Mouse (Mus musculus) hindbrain, postnatal 0 days (tissue): ENCODE measurements around the gene Ezh1. TPM values are rescaled to one million over a fixed set of nuclear protein-coding genes. Genes with fewer than 3 reads are reported as not detected.
"Not testable (repeated sequence)": the region's sequence is repeated elsewhere in the genome, so short reads cannot be mapped to it uniquely, and the experiment has no call there.

Experiments
- ATAC-seq: fragments of 200-750 bp; cut with Nextera tagmentation; 2 replicates; pipeline ENCODE4 v1.8.0; 2017; ENCODE audit warnings: mild to moderate bottlenecking, moderate TSS enrichment, moderate library complexity
- DNase-seq: peaks from one replicate; pipeline ENCODE4 v3.0.0-alpha.2; 2015; ENCODE audit warnings: low spot score
- H3K27ac ChIP-seq: fragments of 300-500 bp; sonication (generic); 2 replicates; pipeline ENCODE4 v1.5.1; 2014; ENCODE audit warnings: mild to moderate bottlenecking
- H3K27me3 ChIP-seq: fragments of 300-500 bp; sonication (generic); 2 replicates; pipeline ENCODE4 v1.6.1; 2014; ENCODE audit warnings: low read length, mixed read lengths; ENCODE audit not compliant: insufficient read depth
- H3K36me3 ChIP-seq: fragments of 300-500 bp; sonication (generic); 2 replicates; pipeline ENCODE4 v1.6.1; 2014; ENCODE audit warnings: low read length, mixed read lengths; ENCODE audit not compliant: insufficient read depth
- H3K4me1 ChIP-seq: fragments of 300-500 bp; sonication (generic); 2 replicates; pipeline ENCODE4 v1.6.1; 2014; ENCODE audit warnings: antibody characterized with exemption, low read length, mixed read lengths; ENCODE audit not compliant: insufficient read depth
- H3K4me2 ChIP-seq: fragments of 300-500 bp; sonication (generic); 2 replicates; pipeline ENCODE4 v1.6.1; 2014; ENCODE audit warnings: low read depth, mild to moderate bottlenecking, low read length, moderate library complexity, mixed read lengths
- H3K4me3 ChIP-seq: fragments of 300-500 bp; sonication (generic); 2 replicates; pipeline ENCODE4 v1.5.1; 2014; ENCODE audit warnings: low read length
- H3K9ac ChIP-seq: fragments of 300-500 bp; sonication (generic); replicated peaks from 2 replicates; pipeline ENCODE4 v1.6.1; 2014; ENCODE audit warnings: mild to moderate bottlenecking, low read length, moderate library complexity, mixed read lengths
- H3K9me3 ChIP-seq: fragments of 300-500 bp; sonication (generic); 2 replicates; pipeline ENCODE4 v1.6.1; 2016; ENCODE audit warnings: low read length, mixed read lengths
- CTCF ChIP-seq: IDR thresholded peaks from 2 replicates; pipeline ENCODE4 v1.5.1; 2016; ENCODE audit warnings: antibody characterized with exemption, control low read depth, low read depth
- WGBS: fragments of 180-500 bp; shearing (Covaris S2); extraction: QIAGEN DNeasy Blood & Tissue Kit; methylation state at CpG from one replicate; pipeline ENCODE4 v1.1.7; 2014; 5-methylcytosine and 5-hydroxymethylcytosine counted together
- polyA plus RNA-seq: library from polyadenylated mRNA; unstranded; fragments of >200 nt; fragmentation: Nextera tagmentation; extraction: Ambion mirVana; gene quantifications from 2 replicates; pipeline ENCODE4 v1.2.1, GENCODE M21; 2015
- total RNA-seq: library from RNA; depleted of rRNA; stranded (reverse); fragments of >200 nt; gene quantifications from 2 replicates; pipeline ENCODE4 v1.2.3, GENCODE M21; 2014

Ezh1 gene
- total and polyA plus RNA-seq, 2 experiments from 2014 or later = 22.2 to 26.7 TPM

DNA sequence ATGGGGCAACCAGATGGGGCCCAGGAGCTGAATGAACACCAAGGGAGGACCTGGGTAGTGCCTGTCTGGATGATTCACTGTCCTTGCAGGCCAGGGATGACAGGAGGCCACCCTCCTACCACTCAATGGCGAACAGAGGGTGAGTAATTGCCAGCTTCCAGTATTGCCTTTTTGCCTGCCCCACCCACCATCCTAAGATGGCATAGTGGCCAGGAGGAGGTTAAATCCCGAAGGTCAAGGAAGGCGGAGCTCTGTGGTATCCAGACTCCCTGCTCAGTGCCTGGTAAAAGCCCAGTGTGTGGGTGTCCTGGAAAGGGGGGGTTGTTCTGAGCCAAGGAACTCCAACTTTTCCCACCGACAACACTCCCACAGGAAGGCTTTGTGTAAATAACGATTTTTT, 64.0 kb downstream of the Ezh1 start:
- Histone ChIP-seq H3K4me1 (no peaks in the 10 kb centered on the region; the same call in 1 of the 2 replicates), H3K4me2 (no peak overlapping the region), H3K9me3 (no peaks in the 10 kb centered on the region), H3K27me3 (peaks cover 19% of the 10 kb centered on the region), H3K9ac (no peak overlapping the region), H3K27ac (no peak overlapping the region; the same call in 1 of the 2 replicates), H3K4me3 (no peak overlapping the region), H3K36me3 (peaks cover 17% of the 10 kb centered on the region; the same call in 1 of the 2 replicates)
- no peak for DNase-seq
- no peak for TF ChIP-seq CTCF
- 59% methylated on average over 5 of the region's 5 CpGs for WGBS
- no peak for ATAC-seq

DNA sequence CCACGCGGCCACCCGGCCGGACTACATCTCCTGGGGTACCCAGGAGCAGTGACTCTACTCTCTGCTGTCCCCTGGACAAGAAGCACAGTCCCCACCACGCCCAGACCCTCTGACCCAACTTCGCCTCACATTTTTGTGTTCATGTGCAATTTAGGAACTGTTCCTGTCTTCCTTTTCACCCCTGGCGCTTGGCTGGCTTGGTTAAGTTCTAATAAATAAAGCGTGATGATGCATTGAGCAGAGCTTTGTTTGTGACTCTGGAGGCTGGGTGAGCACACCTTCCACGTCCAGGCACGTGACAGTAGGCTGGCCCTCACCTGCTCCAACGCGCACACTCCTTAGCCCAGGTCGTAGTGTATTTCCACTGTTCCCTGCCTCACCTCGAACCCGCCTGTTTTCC, 64.7 kb downstream of the Ezh1 start:
- no peak for DNase-seq
- Histone ChIP-seq H3K9me3 (no peaks in the 10 kb centered on the region), H3K4me1 (no peaks in the 10 kb centered on the region; the same call in 1 of the 2 replicates), H3K4me3 (no peak overlapping the region), H3K4me2 (no peak overlapping the region), H3K27me3 (peaks cover 16% of the 10 kb centered on the region), H3K36me3 (peaks cover 17% of the 10 kb centered on the region; the same call in 1 of the 2 replicates), H3K27ac (no peak overlapping the region), H3K9ac (no peak overlapping the region)
- TF ChIP-seq CTCF = no peak
- 91% methylated on average over 15 of the region's 15 CpGs for WGBS
- ATAC-seq = no peak

DNA sequence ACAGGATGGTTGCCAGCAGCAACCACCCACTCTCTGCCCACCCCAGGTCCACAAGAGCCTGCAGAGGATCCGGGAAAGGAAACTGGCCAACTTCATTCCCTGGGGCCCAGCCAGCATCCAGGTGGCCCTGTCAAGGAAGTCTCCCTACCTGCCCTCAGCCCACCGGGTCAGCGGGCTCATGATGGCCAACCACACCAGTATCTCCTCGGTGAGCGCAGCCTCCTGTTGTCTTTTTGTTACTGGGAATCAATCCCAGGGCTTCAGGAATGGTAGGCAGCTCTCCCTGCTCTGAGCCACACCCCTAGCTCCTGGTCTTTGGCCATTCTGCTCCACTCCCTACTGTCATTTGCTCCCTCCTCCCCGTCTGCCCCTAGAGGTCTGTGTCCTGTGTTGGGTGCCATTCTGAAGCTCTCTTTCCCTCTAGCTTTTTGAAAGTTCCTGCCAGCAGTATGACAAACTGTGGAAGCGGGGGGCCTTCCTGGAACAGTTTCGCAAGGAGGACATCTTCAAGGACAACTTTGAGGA, 65.2 kb downstream of the Ezh1 start:
- Histone ChIP-seq H3K36me3 (peaks cover 17% of the 10 kb centered on the region; the same call in 1 of the 2 replicates), H3K27me3 (peaks cover 11% of the 10 kb centered on the region)
- WGBS = 70% methylated on average over 6 of the region's 8 CpGs
- H3K4me3 ChIP-seq, H3K4me2 ChIP-seq, H3K4me1 ChIP-seq, DNase-seq, H3K9me3 ChIP-seq, ATAC-seq, H3K9ac ChIP-seq, H3K27ac ChIP-seq: not testable (repeated sequence)

DNA sequence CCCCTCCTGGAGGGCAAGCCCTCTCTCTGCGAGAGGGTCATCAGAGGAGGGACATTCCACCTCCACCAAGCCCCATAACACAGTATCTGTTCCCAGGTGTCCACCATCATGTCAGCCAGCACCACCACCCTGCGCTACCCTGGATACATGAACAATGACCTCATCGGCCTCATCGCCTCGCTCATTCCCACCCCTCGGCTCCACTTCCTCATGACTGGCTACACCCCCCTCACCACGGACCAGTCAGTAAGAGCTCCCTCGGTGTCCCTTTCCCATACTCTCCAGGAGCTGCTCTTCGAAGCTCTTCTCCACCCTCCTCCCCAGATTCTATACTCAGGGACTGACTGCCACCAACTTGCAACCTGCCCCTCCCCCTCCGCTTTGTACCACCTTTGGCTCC, 66.1 kb downstream of the Ezh1 start:
- not testable (repeated sequence) for H3K4me3 ChIP-seq

DNA sequence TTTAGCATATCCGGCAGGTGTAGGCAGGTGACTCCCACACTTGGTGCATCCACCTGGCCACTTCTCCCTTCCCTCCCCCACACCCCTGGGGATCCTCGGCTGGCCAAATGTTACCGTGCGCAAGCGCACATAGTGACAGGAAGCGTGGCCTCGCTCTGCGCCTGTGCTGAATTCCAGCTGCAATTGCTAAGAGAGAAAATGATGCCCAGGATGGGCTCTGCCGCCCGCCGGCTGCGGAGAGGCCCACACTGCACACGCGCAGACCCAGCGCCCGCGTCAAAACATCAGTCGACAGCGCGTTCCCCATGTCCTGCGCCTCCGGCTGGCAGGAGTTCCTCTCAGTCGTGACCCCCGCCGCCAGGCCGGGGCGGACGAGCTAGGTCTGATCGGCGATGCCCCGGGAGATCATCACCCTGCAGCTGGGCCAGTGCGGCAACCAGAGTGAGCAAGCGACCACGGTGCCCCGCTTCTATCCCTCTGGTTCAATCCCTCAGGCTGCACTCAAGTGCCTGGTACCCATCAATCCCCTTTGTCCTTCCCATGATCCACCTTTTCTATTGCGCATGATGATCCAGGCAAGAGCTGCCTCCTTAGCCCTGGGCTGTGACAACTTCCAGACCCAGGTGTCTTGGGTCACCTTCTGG, 70.4 kb downstream of the Ezh1 start, which contains the start of gene Tubg2:
TSS of gene Tubg2 (plus strand) at position 180 of the 644 bp plus-strand sequence.
- Histone ChIP-seq H3K27ac (peak within 1 kb of the TSS; percentile 79), H3K9me3 (no peaks in the 10 kb centered on the region), H3K4me2 (peak within 1 kb of the TSS; percentile 62), H3K36me3 (no peaks in the 10 kb centered on the region), H3K9ac (peak within 1 kb of the TSS; percentile 59), H3K4me3 (peak within 1 kb of the TSS; percentile 33), H3K4me1 (no peaks in the 10 kb centered on the region), H3K27me3 (no peaks in the 10 kb centered on the region)
- DNase-seq (peak; percentile 93), ATAC-seq (peak; percentile 95)
- TF ChIP-seq CTCF = no peak
- whole genome bisulfite sequencing = under 1% methylated on average over 36 of the region's 36 CpGs

More for the DNA sequence above, 66.1 kb downstream of the Ezh1 start:
- H3K9me3 ChIP-seq, H3K27me3 ChIP-seq, H3K9ac ChIP-seq, DNase-seq, ATAC-seq, H3K4me2 ChIP-seq, H3K27ac ChIP-seq, H3K4me1 ChIP-seq: not testable (repeated sequence)
- H3K36me3 ChIP-seq = peaks cover 10% of the 10 kb centered on the region; the same call in 1 of the 2 replicates
- WGBS = 77% methylated on average over 7 of the region's 10 CpGs

DNA sequence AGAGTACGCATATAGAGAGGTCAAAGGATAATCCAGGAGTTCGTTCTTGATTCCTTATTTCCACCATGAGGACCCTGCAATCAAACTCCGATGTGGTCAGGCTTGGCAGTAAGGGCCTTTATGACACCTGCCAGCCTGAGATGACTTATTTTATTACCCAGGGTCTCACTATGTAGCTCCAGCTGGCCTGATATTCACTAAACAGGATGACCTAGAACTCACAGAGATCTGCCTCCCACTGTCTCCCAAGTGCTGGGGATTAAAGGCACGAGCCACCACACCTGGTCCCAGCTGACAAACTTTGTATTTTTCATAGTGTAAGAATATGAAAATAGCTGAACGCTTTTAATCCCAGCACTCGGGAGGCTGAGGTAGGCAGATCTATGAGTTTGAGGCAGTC, 71.1 kb downstream of the Ezh1 start:
- Histone ChIP-seq H3K4me3 (no peak overlapping the region), H3K36me3 (no peaks in the 10 kb centered on the region), H3K9ac (no peak overlapping the region), H3K4me2 (peak overlapping the region; percentile 62; the same call in 1 of the 2 replicates), H3K4me1 (no peaks in the 10 kb centered on the region), H3K27me3 (no peaks in the 10 kb centered on the region), H3K27ac (0 out of 2 replicates have a peak overlapping the region, but pooled peaks have one; percentile 79), H3K9me3 (no peaks in the 10 kb centered on the region)
- 68% methylated on average over 6 of the region's 6 CpGs for WGBS
- no peak for ATAC-seq
- no peak for DNase-seq
- no peak for TF ChIP-seq CTCF

DNA sequence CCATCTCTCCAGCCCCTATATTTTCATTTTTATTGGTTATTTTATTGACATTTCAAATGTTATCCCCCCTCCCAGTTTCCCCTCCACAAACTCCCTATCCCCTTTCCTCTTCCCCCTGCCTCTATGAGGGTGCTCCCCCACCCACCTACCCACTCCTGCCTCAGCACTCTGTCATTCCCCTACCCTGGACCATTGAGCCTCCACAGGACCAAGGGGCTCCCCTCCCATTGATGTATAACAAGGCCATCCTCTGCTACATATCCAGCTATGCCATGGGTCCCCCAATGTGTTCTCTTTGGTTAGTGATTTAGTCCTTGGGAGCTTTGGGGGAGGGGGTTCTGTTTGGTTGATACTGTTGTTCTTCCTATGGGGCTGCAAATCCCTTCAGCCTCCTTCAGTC, 71.6 kb downstream of the Ezh1 start:
- no peak for DNase-seq
- H3K27me3 ChIP-seq = no peaks in the 10 kb centered on the region
- no peak for ATAC-seq
- no peak overlapping the region for H3K4me3 ChIP-seq
- no peaks in the 10 kb centered on the region for H3K4me1 ChIP-seq
- H3K9me3 ChIP-seq = no peaks in the 10 kb centered on the region
- no peak overlapping the region for H3K27ac ChIP-seq
- no peaks in the 10 kb centered on the region for H3K36me3 ChIP-seq
- no peak for TF ChIP-seq CTCF
- H3K9ac ChIP-seq = no peak overlapping the region
- H3K4me2 ChIP-seq = no peak overlapping the region
